Mouse (Mus musculus) thymus, adult 2 months (tissue): Measurements from ENCODE around the gene Mecom. TPM values are rescaled to one million over a fixed set of nuclear protein-coding genes. Genes with fewer than 3 reads are reported as not detected.

ENCODE experiments used
- DNase-seq: peaks from one replicate; pipeline ENCODE4 v3.0.0; 2021
- H3K27ac ChIP-seq: fragments of 200-500 bp; 2 replicates; pipeline ENCODE4 v1.5.1; 2012; ENCODE audit warnings: low read length, control low read depth; ENCODE audit not compliant: control insufficient read depth, insufficient read depth
- H3K27me3 ChIP-seq: fragments of 200-500 bp; 2 replicates; pipeline ENCODE4 v1.6.1; 2012; ENCODE audit warnings: mild to moderate bottlenecking, low read length, moderate library complexity, mixed read lengths; ENCODE audit not compliant: control insufficient read depth, insufficient read depth
- H3K36me3 ChIP-seq: fragments of 200-500 bp; 2 replicates; pipeline ENCODE4 v1.6.1; 2012; ENCODE audit warnings: mild to moderate bottlenecking, low read length, moderate library complexity; ENCODE audit not compliant: control insufficient read depth, insufficient read depth
- H3K4me1 ChIP-seq: fragments of 200-500 bp; replicated peaks from 2 replicates; pipeline ENCODE4 v1.6.1; 2012; ENCODE audit warnings: low read length; ENCODE audit not compliant: control insufficient read depth, insufficient read depth
- H3K4me3 ChIP-seq: fragments of 200-500 bp; 2 replicates; pipeline ENCODE4 v1.5.1; 2012; ENCODE audit warnings: mild to moderate bottlenecking, low read length, control low read depth, moderate library complexity; ENCODE audit not compliant: control insufficient read depth, insufficient read depth
- CTCF ChIP-seq: fragments of 200-500 bp; IDR thresholded peaks from 2 replicates; pipeline ENCODE4 v1.5.1; 2012; ENCODE audit warnings: mild to moderate bottlenecking, control low read depth, low read length, moderate library complexity, borderline replicate concordance; ENCODE audit not compliant: control insufficient read depth, poor library complexity, insufficient read depth; ENCODE audit errors: extremely low read depth
- POLR2A ChIP-seq: fragments of 200-500 bp; IDR thresholded peaks from 2 replicates; pipeline ENCODE4 v1.6.1; 2012; ENCODE audit warnings: mild to moderate bottlenecking, low read length, control low read depth, moderate library complexity; ENCODE audit not compliant: control insufficient read depth, poor library complexity, insufficient read depth; ENCODE audit errors: extremely low read depth
- WGBS: fragments of 180-500 bp; shearing (Covaris S2); methylation state at CpG from one replicate; pipeline ENCODE4 v1.1.7; 2018; 5-methylcytosine and 5-hydroxymethylcytosine counted together
- polyA plus RNA-seq: library from polyadenylated mRNA; depleted of rRNA; stranded (reverse); fragments of >200 nt; gene quantifications from 2 replicates; pipeline ENCODE4 v1.2.3, GENCODE M21; 2012

Gene Mecom
- polyA plus RNA-seq, 1 experiment = 0.92 TPM

- no peak overlapping the region for H3K4me3 ChIP-seq
- peaks cover 5% of the 10 kb centered on the region; the same call in 1 of the 2 replicates for H3K27me3 ChIP-seq
- no peak overlapping the region for H3K27ac ChIP-seq
- no peak for DNase-seq
- TF ChIP-seq POLR2A (no peak), CTCF (no peak)
- 29% methylated on average over 6 of the region's 6 CpGs for WGBS
- no peaks in the 10 kb centered on the region for H3K36me3 ChIP-seq
- no peaks in the 10 kb centered on the region for H3K4me1 ChIP-seq
Observed at GRCm38 (mm10) chr3:30010889-30011288, 536.9 kb downstream of the Mecom start.

- 40% methylated on average over 5 of the region's 5 CpGs for WGBS
- H3K27me3 ChIP-seq = peaks cover 5% of the 10 kb centered on the region; the same call in 1 of the 2 replicates
- H3K4me3 ChIP-seq = no peak overlapping the region
Observed at GRCm38 (mm10) chr3:30009596-30009995, 538.2 kb downstream of the Mecom start.

GRCm38 (mm10) chr3:30004888-30005405 lies 542.9 kb downstream of the Mecom start:
- DNase-seq = no peak
- no peaks in the 10 kb centered on the region for H3K36me3 ChIP-seq
- no peaks in the 10 kb centered on the region for H3K27me3 ChIP-seq
- no peak overlapping the region for H3K4me3 ChIP-seq
- no peaks in the 10 kb centered on the region for H3K4me1 ChIP-seq
- TF ChIP-seq POLR2A = no peak
- TF ChIP-seq CTCF = no peak
- 56% methylated on average over 8 of the region's 8 CpGs for WGBS
- H3K27ac ChIP-seq = no peak overlapping the region

More at GRCm38 (mm10) chr3:30009596-30009995, 538.2 kb downstream of the Mecom start:
- Histone ChIP-seq H3K36me3 (no peaks in the 10 kb centered on the region), H3K27ac (no peak overlapping the region), H3K4me1 (no peaks in the 10 kb centered on the region)
- TF ChIP-seq POLR2A (no peak), CTCF (no peak)
- DNase-seq = no peak

GRCm38 (mm10) chr3:30000260-30000659 lies 547.5 kb downstream of the Mecom start:
- TF ChIP-seq POLR2A = no peak
- TF ChIP-seq CTCF = no peak
- no peaks in the 10 kb centered on the region for H3K36me3 ChIP-seq
- no peak for DNase-seq
- H3K4me1 ChIP-seq = no peaks in the 10 kb centered on the region
- WGBS = 90% methylated on average over 7 of the region's 7 CpGs
- H3K27me3 ChIP-seq = no peaks in the 10 kb centered on the region
- no peak overlapping the region for H3K27ac ChIP-seq
- H3K4me3 ChIP-seq = no peak overlapping the region

- TF ChIP-seq POLR2A (no peak), CTCF (no peak)
- no peak overlapping the region for H3K27ac ChIP-seq
- H3K36me3 ChIP-seq = no peaks in the 10 kb centered on the region
- WGBS = 79% methylated on average over 1 of the region's 1 CpGs
- H3K27me3 ChIP-seq = no peaks in the 10 kb centered on the region
- no peaks in the 10 kb centered on the region for H3K4me1 ChIP-seq
- no peak for DNase-seq
- H3K4me3 ChIP-seq = no peak overlapping the region
Observed at GRCm38 (mm10) chr3:29999035-29999434, 548.8 kb downstream of the Mecom start.

- Histone ChIP-seq H3K27me3 (no peaks in the 10 kb centered on the region), H3K4me1 (no peaks in the 10 kb centered on the region), H3K4me3 (no peak overlapping the region), H3K36me3 (no peaks in the 10 kb centered on the region), H3K27ac (no peak overlapping the region)
- no peak for DNase-seq
- WGBS = 88% methylated on average over 7 of the region's 7 CpGs
- no peak for TF ChIP-seq CTCF
- no peak for TF ChIP-seq POLR2A
Observed at GRCm38 (mm10) chr3:29997068-29997467, 550.7 kb downstream of the Mecom start.

GRCm38 (mm10) chr3:29993346-29993745 lies 554.5 kb downstream of the Mecom start:
- no peak for DNase-seq
- no peaks in the 10 kb centered on the region for H3K4me1 ChIP-seq
- TF ChIP-seq POLR2A (no peak), CTCF (no peak)
- H3K36me3 ChIP-seq = no peaks in the 10 kb centered on the region
- WGBS = 95% methylated on average over 10 of the region's 10 CpGs
- no peak overlapping the region for H3K4me3 ChIP-seq
- H3K27me3 ChIP-seq = no peaks in the 10 kb centered on the region
- H3K27ac ChIP-seq = no peak overlapping the region
